16 mouse cellular contexts compared by ENCODE assay signal in the genomic region with DNA sequence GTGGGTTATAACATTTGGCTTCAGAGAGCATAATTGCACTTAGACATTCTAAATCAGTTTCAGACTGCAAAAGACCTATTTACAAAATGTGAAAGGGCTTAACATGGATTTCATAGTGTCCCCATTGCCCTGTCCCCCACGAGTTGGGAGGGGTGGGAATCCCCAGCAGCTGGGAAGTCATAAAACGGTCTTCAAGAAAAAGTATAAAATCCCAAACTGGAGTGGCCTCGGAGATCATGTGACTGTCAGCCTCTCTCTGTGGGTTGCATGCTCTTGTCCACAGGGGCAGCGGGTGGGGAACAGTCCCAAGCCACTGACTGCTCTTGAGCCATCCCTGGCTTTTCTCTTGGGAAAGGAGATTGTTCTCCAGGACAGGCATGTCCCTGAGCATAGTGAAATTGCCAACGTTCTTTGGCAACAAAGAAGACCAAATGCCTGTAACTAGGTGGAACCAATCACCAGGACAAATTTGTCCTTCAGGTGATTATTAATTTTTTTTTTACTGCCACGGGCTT. TPM values are rescaled to one million over a fixed set of nuclear protein-coding genes. Genes with fewer than 3 reads are reported as not detected.
DNase-seq lines count a peak whose midpoint lies in the region; ATAC-seq and TF ChIP-seq lines count a peak whose summit lies in the region.
"Had no signal": no experiment of that assay in that cellular context is flagged by ENCODE, and none has a peak within 500 bp of the region (broad histone marks: within the 10 kb centered on the region; RNA-seq: fewer than 3 reads in every experiment).

No protein-coding gene starts in this region.

- H3K9ac ChIP-seq in heart, embryonic 12.5 days, result no peak overlapping the region
- H3K9ac ChIP-seq in embryonic facial prominence, embryonic 15.5 days, result no peak overlapping the region
- H3K9ac ChIP-seq in limb, embryonic 14.5 days (ENCODE audit: low read depth, low read length, severe bottlenecking), result no peak overlapping the region

- H3K36me3 ChIP-seq in heart, embryonic 12.5 days, result 0 out of 2 replicates have a peak, but pooled peaks cover 2% of the 10 kb centered on the region
- H3K36me3 ChIP-seq in embryonic facial prominence, embryonic 15.5 days, result no peaks in the 10 kb centered on the region
- no peaks in the 10 kb centered on the region for H3K36me3 ChIP-seq in limb, embryonic 14.5 days (ENCODE audit: control insufficient read depth, insufficient read depth, low read length)

- no peak overlapping the region; the same call in 1 of the 2 replicates for H3K4me3 ChIP-seq in heart, embryonic 12.5 days
- H3K4me3 ChIP-seq in lung, adult 2 months (replicated peaks; ENCODE audit: extremely low read depth, low read depth, low read length), result peak overlapping the region; percentile 34
- H3K4me3 ChIP-seq in embryonic facial prominence, embryonic 15.5 days (replicated peaks), result peak overlapping the region; percentile 46
- no peak overlapping the region for H3K4me3 ChIP-seq in limb, embryonic 14.5 days (replicated peaks; ENCODE audit: low read length)
- H3K4me3 ChIP-seq: left cerebral cortex, adult 2 months had no signal

- H3K4me1 ChIP-seq in heart, embryonic 12.5 days (replicated peaks), result peaks cover 51% of the 10 kb centered on the region
- peaks cover 2% of the 10 kb centered on the region for H3K4me1 ChIP-seq in lung, adult 2 months (ENCODE audit: control insufficient read depth, insufficient read depth, low read length)
- H3K4me1 ChIP-seq in embryonic facial prominence, embryonic 15.5 days, result peaks cover 36% of the 10 kb centered on the region
- H3K4me1 ChIP-seq in limb, embryonic 14.5 days (ENCODE audit: control insufficient read depth, insufficient read depth, low read length), result peaks cover 20% of the 10 kb centered on the region

- DNase-seq in heart, adult 8-10 months (ENCODE audit: low spot score), result no peak
- no peak for DNase-seq in lung, adult 2 months
- no peak for DNase-seq in lung, postnatal 14 days
- no peak for DNase-seq in limb, embryonic 14.5 days (ENCODE audit: low spot score)
- DNase-seq in frontal cortex, postnatal 25 days (ENCODE audit: low spot score in 2 of 2), result no peak
- DNase-seq in testis, postnatal 14 days (ENCODE audit: low spot score), result no peak
- DNase-seq: adrenal gland, adult 2 months; cerebellum, adult 8-10 months; embryo, embryonic 11 days; heart, adult 18-20 months; liver had no signal

- 72% methylated on average over 6 of the region's 6 CpGs for WGBS in heart, embryonic 12.5 days
- WGBS in lung, adult 2 months, result 72% methylated on average over 6 of the region's 6 CpGs
- 58% methylated on average over 6 of the region's 6 CpGs for WGBS in embryonic facial prominence, embryonic 15.5 days
- 61% methylated on average over 6 of the region's 6 CpGs for WGBS in limb, embryonic 14.5 days

- TF ChIP-seq POLR2A in lung, adult 2 months (IDR thresholded peaks at IDR 0.05; ENCODE audit: borderline replicate concordance, extremely low read depth, low read depth, low read length), result no peak
- TF ChIP-seq POLR2A in limb, embryonic 14.5 days (IDR thresholded peaks at IDR 0.05; ENCODE audit: borderline replicate concordance, extremely low read depth, insufficient read depth, insufficient read length), result no peak

- no peaks in the 10 kb centered on the region for H3K9me3 ChIP-seq in heart, embryonic 12.5 days (replicated peaks)
- no peaks in the 10 kb centered on the region for H3K9me3 ChIP-seq in embryonic facial prominence, embryonic 15.5 days (replicated peaks)
- H3K9me3 ChIP-seq in limb, embryonic 14.5 days (ENCODE audit: control insufficient read depth, low read length), result no peaks in the 10 kb centered on the region

- no peaks in the 10 kb centered on the region for H3K27me3 ChIP-seq in heart, embryonic 12.5 days (replicated peaks)
- no peaks in the 10 kb centered on the region for H3K27me3 ChIP-seq in embryonic facial prominence, embryonic 15.5 days
- H3K27me3 ChIP-seq in limb, embryonic 14.5 days (ENCODE audit: control insufficient read depth, insufficient read depth, low read length), result no peaks in the 10 kb centered on the region

- no peak overlapping the region for H3K27ac ChIP-seq in heart, embryonic 12.5 days (ENCODE audit: poor library complexity, severe bottlenecking)
- peak overlapping the region; percentile 81; the same call in 1 of the 2 replicates for H3K27ac ChIP-seq in embryonic facial prominence, embryonic 15.5 days (replicated peaks)
- H3K27ac ChIP-seq in limb, embryonic 14.5 days (replicated peaks; ENCODE audit: low read depth, low read length), result no peak overlapping the region
- H3K27ac ChIP-seq: hindbrain, postnatal 0 days; left cerebral cortex, adult 2 months had no signal

- no peak for ATAC-seq in heart, embryonic 12.5 days (ENCODE audit: insufficient number of reproducible peaks, low FRiP score)
- no peak for ATAC-seq in embryonic facial prominence, embryonic 15.5 days (ENCODE audit: insufficient number of reproducible peaks, low FRiP score, low TSS enrichment, low read depth)
- ATAC-seq in limb, embryonic 14.5 days (ENCODE audit: low FRiP score, low read depth), result no peak
- ATAC-seq: hindbrain, postnatal 0 days; midbrain, embryonic 16.5 days had no signal

- TF ChIP-seq CTCF in lung, adult 2 months (IDR thresholded peaks at IDR 0.05; ENCODE audit: insufficient read depth, low read length), result no peak

- H3K4me2 ChIP-seq in heart, embryonic 12.5 days, result peak overlapping the region; percentile 86
- H3K4me2 ChIP-seq in embryonic facial prominence, embryonic 15.5 days (replicated peaks), result peak overlapping the region; percentile 52
- H3K4me2 ChIP-seq in limb, embryonic 14.5 days (replicated peaks; ENCODE audit: low read depth, low read length, severe bottlenecking), result peak overlapping the region; percentile 52; the same call in 1 of the 2 replicates

RNA-seq across cellular contexts. Expression of a gene that starts 2.2 kb away (rescaled TPM):
- polyA plus RNA-seq in heart, embryonic 12.5 days (2016; fragmentation: Nextera tagmentation; extraction: Ambion mirVana), result 48.7 and 49.3 TPM in 2 replicates
- 10 to 100 TPM; 32.8 to 38.7 (median 36.6) TPM for total RNA-seq in heart, adult 8-10 months (2022)
- polyA plus RNA-seq in lung, adult 2 months (2012; rRNA removed), result 11.9 and 13.6 TPM in 2 replicates
- polyA plus RNA-seq in embryonic facial prominence, embryonic 15.5 days (2015; fragmentation: Nextera tagmentation; extraction: Ambion mirVana), result 104 and 128 TPM in 2 replicates
- 22.9 and 24.6 TPM in 2 replicates for polyA plus RNA-seq in limb, embryonic 14.5 days (2012; rRNA removed)
- 32.1 and 37.4 TPM in 2 replicates for polyA plus RNA-seq in limb, embryonic 14.5 days (2014; fragmentation: Nextera tagmentation; extraction: Ambion mirVana)

Comparison
In these comparisons a context has a peak if more than half of its experiments do, and no peak if none do; other contexts are left out.
1. H3K4me3 ChIP-seq: peak in lung, adult 2 months (single experiment) and embryonic facial prominence, embryonic 15.5 days (single experiment); none in heart, embryonic 12.5 days (single experiment) and limb, embryonic 14.5 days (single experiment).
2. Peak in every context shown above with its lines, with median percentiles within 50 percentile points of each other: H3K4me2 ChIP-seq.